ENCODE assay signal across 1 mouse cellular context in the genomic region with DNA sequence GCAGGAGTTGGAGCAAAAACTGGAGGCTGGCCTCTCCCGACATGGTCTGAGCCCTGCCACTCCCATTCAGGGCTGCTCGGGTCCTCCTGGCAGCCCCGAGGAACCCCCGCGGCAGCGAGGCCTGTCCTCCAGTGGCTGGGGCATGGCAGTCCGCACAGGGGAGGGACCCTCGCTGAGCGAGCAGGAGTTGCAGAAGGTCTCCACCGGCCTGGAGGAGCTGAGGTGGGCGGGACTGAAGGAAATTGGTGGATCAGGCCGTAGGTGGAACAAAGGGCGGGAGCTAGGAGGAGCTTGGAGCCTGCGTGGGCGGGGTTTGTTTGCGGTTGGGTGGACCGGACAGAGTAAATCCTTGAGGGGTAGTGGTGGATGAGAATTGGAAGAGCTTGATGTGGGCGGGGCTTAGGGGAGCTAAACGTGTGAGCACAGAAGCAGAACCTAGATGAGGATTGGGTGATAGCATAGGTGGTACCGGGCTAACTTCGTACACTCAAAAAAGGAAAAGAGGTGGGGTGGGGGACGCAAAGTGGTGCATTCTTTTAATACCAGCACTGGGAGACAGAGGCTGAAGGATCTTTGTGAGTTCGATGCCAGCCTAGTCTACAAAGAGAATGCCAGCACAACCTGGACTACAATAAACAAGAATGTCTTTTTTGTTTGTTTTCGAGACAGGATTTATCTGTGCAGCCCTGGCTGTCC.
TF ChIP-seq lines count a peak whose summit lies in the region.

No protein-coding gene starts in this region.

TF ChIP-seq in ES-E14, 5 proteins besides CTCF, POLR2A, EP300 and RAD21:
- TF ChIP-seq ZC3H11A (IDR thresholded peaks at IDR 0.05; ENCODE audit: borderline replicate concordance, low read depth, low read length) (no peak), CHD2 (IDR thresholded peaks at IDR 0.05; ENCODE audit: low read depth, low read length) (no peak), HCFC1 (IDR thresholded peaks at IDR 0.05; ENCODE audit: borderline replicate concordance, insufficient read depth, low read length) (no peak), MAFK (IDR thresholded peaks at IDR 0.05; ENCODE audit: insufficient read depth, low read depth, low read length) (no peak), ZNF384 (IDR thresholded peaks at IDR 0.05; ENCODE audit: low read depth, low read length) (no peak)
TF ChIP-seq in ES-E14: peak in this region for 0.
